Mouse (Mus musculus) cerebellum, adult 18-20 months (tissue): ENCODE results near the gene Lrba.

Source experiments
- DNase-seq, 2 experiments: peaks; one replicate each; pipeline ENCODE4 v3.0.0; 2021

Lrba gene

GRCm38 (mm10) chr3:86522880-86523505 lies 298.5 kb downstream of the Lrba start:
- DNase-seq: no peak

- no peak for DNase-seq
Observed at GRCm38 (mm10) chr3:86531531-86532269, 307.2 kb downstream of the Lrba start.

- no peak for DNase-seq
Observed at GRCm38 (mm10) chr3:86536751-86537150, 312.3 kb downstream of the Lrba start.

GRCm38 (mm10) chr3:86538645-86539554 lies 314.4 kb downstream of the Lrba start:
- no peak for DNase-seq

GRCm38 (mm10) chr3:86539555-86540168 lies 315.2 kb downstream of the Lrba start:
- no peak for DNase-seq

- DNase-seq: no peak
Observed at GRCm38 (mm10) chr3:86541074-86541614, 316.7 kb downstream of the Lrba start.

- DNase-seq: no peak
Observed at GRCm38 (mm10) chr3:86541863-86542397, 317.4 kb downstream of the Lrba start.

GRCm38 (mm10) chr3:86544785-86545184 lies 320.3 kb downstream of the Lrba start:
- DNase-seq: no peak

GRCm38 (mm10) chr3:86545945-86546344 lies 321.5 kb downstream of the Lrba start:
- no peak for DNase-seq

- DNase-seq: peak; percentile 59
Observed at GRCm38 (mm10) chr3:86546471-86547250, 322.2 kb downstream of the Lrba start.

GRCm38 (mm10) chr3:86547251-86547791 lies 322.8 kb downstream of the Lrba start:
- peak; percentile 36 to 38 for DNase-seq

- DNase-seq: peak; percentile 18 to 20
Observed at GRCm38 (mm10) chr3:86548091-86549015, 323.9 kb downstream of the Lrba start, which contains the start of gene Mab21l2. Gene Mab21l2, minus strand, starts transcription at chr3:86548629.

- no peak for DNase-seq
Observed at GRCm38 (mm10) chr3:86550301-86551010, 326.0 kb downstream of the Lrba start.

- no peak for DNase-seq
Observed at GRCm38 (mm10) chr3:86551011-86551728, 326.7 kb downstream of the Lrba start.

- no peak for DNase-seq
Observed at GRCm38 (mm10) chr3:86552170-86552569, 327.7 kb downstream of the Lrba start.

- no peak for DNase-seq
Observed at GRCm38 (mm10) chr3:86558976-86559375, 334.5 kb downstream of the Lrba start.

- no peak for DNase-seq
Observed at GRCm38 (mm10) chr3:86559635-86560034, 335.2 kb downstream of the Lrba start.

GRCm38 (mm10) chr3:86560281-86561022 lies 336.0 kb downstream of the Lrba start:
- no peak for DNase-seq
